Mouse (Mus musculus): ENCODE data around the gene Actg1. TPM values are rescaled to one million over a fixed set of nuclear protein-coding genes. Genes with fewer than 3 reads are reported as not detected.
A peak's percentile ranks its signal among the peaks of the same experiment; 100 is the strongest.

Gene Actg1
- 1,000 to 10,000 TPM; 1,285 to 1,295 TPM for total RNA-seq (2021)
- long read RNA-seq, experiment 1, transcript Actg1-202 (6 exons, 1,952 nt): major isoform, 591 of 697 reads
- long read RNA-seq, experiment 1, transcript Actg1-204 (5 exons, 1,827 nt): minor isoform, 25 of 697 reads
- long read RNA-seq, experiment 1, partial matches to known transcripts: 53 of 697 reads
- long read RNA-seq, experiment 1, other reads (novel, unspliced or antisense): 27 of 697 reads
- long read RNA-seq, experiment 2, transcript Actg1-204 (5 exons, 1,827 nt): minor isoform, 21 of 986 reads
- long read RNA-seq, experiment 2, transcript Actg1-202 (6 exons, 1,952 nt): major isoform, 864 of 986 reads
- long read RNA-seq, experiment 2, partial matches to known transcripts: 68 of 986 reads
- long read RNA-seq, experiment 2, other reads (novel, unspliced or antisense): 30 of 986 reads

- H3K27ac ChIP-seq: peak within 1 kb of the TSS; percentile 100
- DNase-seq (ENCODE audit: low spot score in 2 of 2): peak; percentile 79 to 82
- no peak for TF ChIP-seq CTCF (conservative IDR thresholded peaks at IDR 0.05)
- H3K4me3 ChIP-seq: peak within 1 kb of the TSS; percentile 99
Observed at GRCm38 (mm10) chr11:120347791-120348683, at the start of gene Actg1. Gene Actg1, minus strand, starts transcription at chr11:120348542.

- DNase-seq (ENCODE audit: low spot score in 2 of 2): no peak
- H3K4me3 ChIP-seq: no peak overlapping the region
- no peak overlapping the region for H3K27ac ChIP-seq
- no peak for TF ChIP-seq CTCF (conservative IDR thresholded peaks at IDR 0.05)
Observed at GRCm38 (mm10) chr11:120397602-120398001, 49.3 kb upstream of the Actg1 start.

- DNase-seq (ENCODE audit: low spot score in 2 of 2): no peak
- no peak for TF ChIP-seq CTCF (conservative IDR thresholded peaks at IDR 0.05)
Observed at GRCm38 (mm10) chr11:120395661-120396060, 47.3 kb upstream of the Actg1 start.

GRCm38 (mm10) chr11:120388580-120388979 lies 40.2 kb upstream of the Actg1 start:
- no peak overlapping the region for H3K4me3 ChIP-seq
- no peak for TF ChIP-seq CTCF (conservative IDR thresholded peaks at IDR 0.05)
- peak overlapping the region; percentile 2; the same call in 1 of the 2 replicates for H3K27ac ChIP-seq
- no peak for DNase-seq (ENCODE audit: low spot score in 2 of 2)

More at GRCm38 (mm10) chr11:120395661-120396060, 47.3 kb upstream of the Actg1 start:
- H3K27ac ChIP-seq: 0 out of 2 replicates have a peak overlapping the region, but pooled peaks have one; percentile 7
- no peak overlapping the region for H3K4me3 ChIP-seq

GRCm38 (mm10) chr11:120387157-120387556 lies 38.8 kb upstream of the Actg1 start:
- no peak for DNase-seq (ENCODE audit: low spot score in 2 of 2)
- peak overlapping the region; percentile 46; the same call in 1 of the 2 replicates for H3K27ac ChIP-seq
- no peak overlapping the region for H3K4me3 ChIP-seq
- TF ChIP-seq CTCF (conservative IDR thresholded peaks at IDR 0.05): no peak

GRCm38 (mm10) chr11:120386632-120387031 lies 38.3 kb upstream of the Actg1 start:
- no peak overlapping the region for H3K4me3 ChIP-seq
- DNase-seq (ENCODE audit: low spot score in 2 of 2): no peak
- peak overlapping the region; percentile 18; the same call in 1 of the 2 replicates for H3K27ac ChIP-seq
- TF ChIP-seq CTCF (conservative IDR thresholded peaks at IDR 0.05): no peak

GRCm38 (mm10) chr11:120382509-120382908 lies 34.2 kb upstream of the Actg1 start:
- peak overlapping the region; percentile 59; the same call in 1 of the 2 replicates for H3K27ac ChIP-seq
- DNase-seq (ENCODE audit: low spot score in 2 of 2): no peak
- no peak for TF ChIP-seq CTCF (conservative IDR thresholded peaks at IDR 0.05)
- H3K4me3 ChIP-seq: no peak overlapping the region

- DNase-seq (ENCODE audit: low spot score in 2 of 2): no peak
- no peak for TF ChIP-seq CTCF (conservative IDR thresholded peaks at IDR 0.05)
- no peak overlapping the region for H3K27ac ChIP-seq
- H3K4me3 ChIP-seq: no peak overlapping the region
Observed at GRCm38 (mm10) chr11:120381157-120381556, 32.8 kb upstream of the Actg1 start.

GRCm38 (mm10) chr11:120380271-120380670 lies 31.9 kb upstream of the Actg1 start:
- no peak overlapping the region for H3K4me3 ChIP-seq
- H3K27ac ChIP-seq: no peak overlapping the region
- TF ChIP-seq CTCF (conservative IDR thresholded peaks at IDR 0.05): no peak
- no peak for DNase-seq (ENCODE audit: low spot score in 2 of 2)

GRCm38 (mm10) chr11:120378611-120379540 lies 30.5 kb upstream of the Actg1 start, which contains the start of gene Faap100:
Gene Faap100, minus strand, starts transcription at chr11:120378764.
- H3K4me3 ChIP-seq: peak within 1 kb of the TSS; percentile 82
- peak; percentile 88 for TF ChIP-seq CTCF (conservative IDR thresholded peaks at IDR 0.05)
- DNase-seq (ENCODE audit: low spot score in 2 of 2): peak; percentile 80 to 83
- H3K27ac ChIP-seq: peak within 1 kb of the TSS; percentile 71

GRCm38 (mm10) chr11:120378031-120378610 lies 29.8 kb upstream of the Actg1 start:
- peak overlapping the region; percentile 71 for H3K27ac ChIP-seq

More at GRCm38 (mm10) chr11:120378031-120378610, 29.8 kb upstream of the Actg1 start:
- no peak for DNase-seq (ENCODE audit: low spot score in 2 of 2)
- peak overlapping the region; percentile 82 for H3K4me3 ChIP-seq
- TF ChIP-seq CTCF (conservative IDR thresholded peaks at IDR 0.05): no peak
